Mouse (Mus musculus): ENCODE measurements at regions not wholly inside any gene's neighbourhood (a gene's known extent, or its start where the extent isn't known, plus 50 kb on each side); places are given as distances from the start of the nearest gene placed in this dataset.
A peak's percentile ranks its signal among the peaks of the same experiment; 100 is the strongest.

GRCm38 (mm10) chr5:106274617-106275016 is 183.3 kb downstream of the Barhl2 start:
- TF ChIP-seq POLR2A (IDR thresholded peaks at IDR 0.05; ENCODE audit: borderline replicate concordance, insufficient read depth, low read length): no peak
- TF ChIP-seq CTCF (IDR thresholded peaks at IDR 0.05; ENCODE audit: borderline replicate concordance, insufficient read depth, low read depth, low read length): peak; percentile 59; the same call in 1 of the 2 replicates

All from cerebellum, adult 2 months (tissue).